Mouse (Mus musculus): Measurements from ENCODE around the gene Cacnb2. TPM values are rescaled to one million over a fixed set of nuclear protein-coding genes. Genes with fewer than 3 reads are reported as not detected.

Gene Cacnb2
- polyA plus RNA-seq, 1 experiment from 2014 or later, result 3.4 TPM

DNA sequence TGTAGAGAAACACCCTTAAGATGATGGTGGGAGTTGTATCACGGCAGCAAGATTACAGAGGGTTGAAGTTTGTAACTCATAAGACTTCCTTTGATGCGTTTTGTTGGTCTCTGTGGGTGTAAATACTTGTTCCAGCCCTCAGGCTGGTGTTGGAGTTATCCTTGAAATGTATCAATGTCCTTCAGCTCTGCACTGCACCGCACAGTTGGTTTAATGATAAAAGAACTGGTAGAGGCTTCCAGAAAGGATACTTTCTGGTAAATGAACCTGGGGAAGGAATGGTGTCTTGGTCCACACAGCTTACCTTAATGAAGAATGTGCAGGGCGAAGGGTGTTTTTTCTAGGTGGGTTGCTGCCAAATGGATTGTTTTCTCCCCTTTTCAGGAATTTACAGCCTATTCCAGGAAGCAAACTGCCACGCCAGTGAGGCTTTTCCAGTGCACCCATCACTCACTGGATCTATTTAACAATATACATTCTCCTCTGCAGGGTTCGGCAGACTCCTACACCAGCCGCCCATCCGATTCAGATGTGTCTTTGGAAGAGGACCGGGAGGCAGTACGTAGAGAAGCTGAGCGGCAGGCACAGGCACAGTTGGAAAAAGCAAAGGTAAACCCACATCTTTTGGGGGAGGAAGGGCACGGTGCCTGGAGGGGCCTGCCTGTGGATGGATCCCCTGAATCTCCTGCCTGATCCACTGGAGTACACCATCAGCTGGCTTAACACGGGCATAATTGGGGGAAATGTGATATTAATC lies 271.6 kb downstream of the Cacnb2 start:
- Histone ChIP-seq H3K9me3 (no peaks in the 10 kb centered on the region), H3K9ac (no peak overlapping the region), H3K36me3 (no peaks in the 10 kb centered on the region), H3K27me3 (no peaks in the 10 kb centered on the region), H3K4me1 (peaks cover 16% of the 10 kb centered on the region), H3K4me2 (replicated peaks) (peak overlapping the region; percentile 48), H3K27ac (no peak overlapping the region), H3K4me3 (no peak overlapping the region)
- no peak for ATAC-seq (ENCODE audit: insufficient number of reproducible peaks, insufficient read depth, low FRiP score, low TSS enrichment)
- 35% methylated on average over 13 of the region's 13 CpGs for WGBS

DNA sequence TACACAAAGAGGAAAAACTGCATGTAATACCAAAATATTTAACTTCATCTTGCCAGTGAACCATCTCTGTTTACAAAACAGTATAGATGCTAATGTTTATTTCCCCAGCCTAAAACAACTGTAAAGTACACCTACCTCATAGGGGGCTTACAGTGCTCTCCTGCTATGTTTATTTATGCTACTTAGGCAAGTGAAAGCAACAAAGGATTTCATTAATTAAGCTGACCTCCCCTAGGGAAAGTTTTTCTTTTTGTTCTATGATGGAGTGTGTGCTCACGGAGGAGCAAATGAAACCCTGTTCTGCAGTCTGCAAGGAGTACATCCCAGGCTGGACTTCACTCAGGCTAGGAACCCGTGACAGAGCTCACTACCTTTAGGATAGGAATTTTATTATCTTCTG lies 272.2 kb downstream of the Cacnb2 start:
- Histone ChIP-seq H3K9ac (no peak overlapping the region), H3K27ac (no peak overlapping the region), H3K4me2 (replicated peaks) (no peak overlapping the region), H3K4me1 (peaks cover 16% of the 10 kb centered on the region), H3K27me3 (no peaks in the 10 kb centered on the region), H3K4me3 (no peak overlapping the region), H3K9me3 (no peaks in the 10 kb centered on the region), H3K36me3 (no peaks in the 10 kb centered on the region)
- no peak for ATAC-seq (ENCODE audit: insufficient number of reproducible peaks, insufficient read depth, low FRiP score, low TSS enrichment)
- 42% methylated on average over 2 of the region's 2 CpGs for whole genome bisulfite sequencing

DNA sequence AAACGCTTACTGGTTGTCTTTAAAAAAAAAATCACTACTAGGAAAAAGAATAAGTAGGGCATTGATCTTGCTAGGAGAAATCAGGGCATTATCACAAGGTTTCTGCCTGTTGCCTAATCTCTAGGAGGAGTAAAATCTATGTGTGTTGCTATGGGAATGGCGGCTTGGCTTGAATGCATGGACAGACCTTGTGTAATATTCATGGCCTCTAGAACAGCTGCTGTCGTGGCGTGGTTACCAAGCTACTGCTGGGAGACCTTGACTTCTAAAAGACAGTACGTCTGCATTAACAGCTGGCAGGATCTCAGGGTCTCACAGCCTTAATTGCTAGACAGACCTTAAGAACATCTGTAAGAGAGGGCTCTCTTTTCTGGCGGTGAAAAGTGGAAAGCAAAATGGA lies 272.7 kb downstream of the Cacnb2 start:
- Histone ChIP-seq H3K36me3 (no peaks in the 10 kb centered on the region), H3K4me3 (no peak overlapping the region), H3K9ac (no peak overlapping the region), H3K4me1 (peaks cover 16% of the 10 kb centered on the region), H3K4me2 (replicated peaks) (no peak overlapping the region), H3K9me3 (no peaks in the 10 kb centered on the region), H3K27me3 (no peaks in the 10 kb centered on the region), H3K27ac (no peak overlapping the region)
- no peak for ATAC-seq (ENCODE audit: insufficient number of reproducible peaks, insufficient read depth, low FRiP score, low TSS enrichment)
- 73% methylated on average over 6 of the region's 6 CpGs for WGBS

DNA sequence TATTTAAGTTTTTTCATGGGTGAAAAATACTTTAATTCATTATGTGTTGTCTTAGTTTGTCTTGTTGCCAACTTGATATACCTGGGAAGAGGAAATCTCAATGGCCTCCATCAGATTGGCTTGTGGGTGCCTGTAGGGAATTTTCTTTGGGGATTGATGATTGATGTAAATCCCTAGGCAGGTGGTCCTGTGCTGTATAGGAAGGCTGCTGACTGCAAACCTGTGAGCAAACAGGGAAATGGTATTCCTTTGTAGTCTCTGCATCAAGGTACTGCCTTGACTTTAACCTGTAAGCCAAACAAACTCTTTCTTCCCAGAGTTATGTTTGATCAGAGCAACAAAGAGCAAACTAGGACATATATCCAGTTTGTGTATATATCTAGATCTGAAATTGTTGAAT lies 276.1 kb downstream of the Cacnb2 start:
- Histone ChIP-seq H3K9ac (no peak overlapping the region), H3K4me3 (no peak overlapping the region), H3K27ac (no peak overlapping the region), H3K27me3 (no peaks in the 10 kb centered on the region), H3K36me3 (no peaks in the 10 kb centered on the region), H3K4me2 (replicated peaks) (no peak overlapping the region), H3K9me3 (no peaks in the 10 kb centered on the region), H3K4me1 (peaks cover 11% of the 10 kb centered on the region)
- ATAC-seq (ENCODE audit: insufficient number of reproducible peaks, insufficient read depth, low FRiP score, low TSS enrichment), result no peak

DNA sequence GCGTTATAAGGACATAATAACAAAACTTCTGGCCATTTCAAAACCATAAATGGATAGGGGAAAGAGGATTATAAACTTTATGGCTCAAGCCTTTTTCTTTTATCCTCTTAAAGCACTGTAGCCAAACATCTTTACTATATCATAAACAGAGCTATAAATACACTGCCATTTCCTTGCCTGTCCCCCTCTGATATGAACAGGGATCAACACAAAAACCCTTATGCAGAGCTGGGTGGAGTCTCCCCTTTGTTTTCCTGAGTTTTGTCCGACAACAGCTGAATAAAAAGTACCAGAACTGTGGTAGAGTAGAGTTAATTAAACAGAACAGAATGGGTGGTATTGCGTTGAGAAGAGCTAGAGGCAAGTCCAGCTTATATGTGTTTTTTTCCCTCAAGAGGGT lies 280.6 kb downstream of the Cacnb2 start:
- 85% methylated on average over 3 of the region's 3 CpGs for WGBS
- Histone ChIP-seq H3K4me1 (no peaks in the 10 kb centered on the region), H3K4me2 (replicated peaks) (no peak overlapping the region), H3K27ac (no peak overlapping the region), H3K9ac (no peak overlapping the region), H3K27me3 (no peaks in the 10 kb centered on the region), H3K36me3 (no peaks in the 10 kb centered on the region), H3K9me3 (no peaks in the 10 kb centered on the region), H3K4me3 (no peak overlapping the region)
- no peak for ATAC-seq (ENCODE audit: insufficient number of reproducible peaks, insufficient read depth, low FRiP score, low TSS enrichment)

DNA sequence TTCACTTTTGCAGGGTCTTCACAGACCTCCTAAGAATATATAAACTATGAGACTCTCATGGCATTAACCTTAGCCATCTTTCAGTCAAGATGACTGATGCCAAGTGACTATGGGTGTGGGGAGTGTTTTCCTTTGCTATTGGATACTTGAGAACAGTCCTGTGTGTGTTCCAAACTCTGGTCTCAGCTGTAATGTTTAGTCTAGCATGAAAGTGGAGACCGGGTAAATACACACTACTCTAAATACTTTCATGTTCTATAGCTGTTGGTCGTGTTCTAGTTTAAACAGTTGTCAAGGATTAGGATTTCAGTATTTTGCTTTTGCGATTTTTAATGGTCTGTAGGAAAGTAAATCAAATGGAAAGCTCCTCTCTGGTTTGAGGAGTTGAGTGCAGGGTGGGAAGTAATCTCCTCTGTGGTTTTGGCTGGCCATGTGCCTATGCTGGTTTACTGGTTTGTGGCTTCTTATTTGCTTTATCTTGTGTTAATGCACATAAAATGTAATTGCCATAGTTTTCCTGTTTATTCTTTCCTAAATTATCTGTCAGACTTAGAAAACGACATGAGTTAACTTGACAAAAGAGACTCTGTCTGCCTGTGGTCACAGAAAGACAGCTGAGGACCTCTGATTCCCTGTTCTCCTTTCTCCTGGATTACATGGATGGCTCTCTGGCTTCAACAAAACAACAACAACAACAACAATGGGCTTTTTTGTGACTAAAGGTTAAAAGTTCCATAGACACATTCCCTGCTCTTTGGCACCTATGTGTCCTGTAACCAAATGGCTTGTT lies 285.7 kb downstream of the Cacnb2 start:
- Histone ChIP-seq H3K27ac (no peak overlapping the region), H3K4me3 (no peak overlapping the region), H3K9ac (no peak overlapping the region), H3K27me3 (no peaks in the 10 kb centered on the region), H3K4me1 (no peaks in the 10 kb centered on the region), H3K9me3 (no peaks in the 10 kb centered on the region), H3K36me3 (no peaks in the 10 kb centered on the region), H3K4me2 (replicated peaks) (no peak overlapping the region)
- peak; percentile 72 for ATAC-seq (ENCODE audit: insufficient number of reproducible peaks, insufficient read depth, low FRiP score, low TSS enrichment)
- 31% methylated on average over 4 of the region's 4 CpGs for WGBS

DNA sequence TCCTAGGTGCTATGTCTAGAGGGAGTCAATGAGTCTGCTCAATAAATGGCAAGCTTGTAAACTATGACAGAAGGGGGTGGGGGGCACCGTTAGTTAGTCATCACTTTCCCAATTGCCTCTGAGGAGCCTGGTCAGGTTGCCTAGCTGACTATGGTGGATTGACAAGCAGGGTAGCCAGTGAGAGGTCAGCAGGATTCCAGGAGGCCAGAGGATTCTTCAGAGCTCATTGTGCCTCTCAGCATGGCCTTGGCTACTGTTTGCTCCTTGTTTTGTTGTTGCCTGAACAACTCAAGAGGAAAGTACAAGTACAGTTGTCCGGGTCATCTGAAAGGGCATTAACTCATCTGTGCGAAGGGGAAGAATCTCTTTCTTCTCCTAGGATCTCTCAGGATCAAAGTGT lies 300.9 kb downstream of the Cacnb2 start:
- Histone ChIP-seq H3K4me2 (replicated peaks) (no peak overlapping the region), H3K27me3 (no peaks in the 10 kb centered on the region), H3K36me3 (no peaks in the 10 kb centered on the region), H3K27ac (no peak overlapping the region), H3K9ac (no peak overlapping the region), H3K4me3 (no peak overlapping the region), H3K4me1 (0 out of 2 replicates have a peak, but pooled peaks cover 6% of the 10 kb centered on the region), H3K9me3 (no peaks in the 10 kb centered on the region)
- no peak for ATAC-seq (ENCODE audit: insufficient number of reproducible peaks, insufficient read depth, low FRiP score, low TSS enrichment)
- WGBS, result 55% methylated on average over 3 of the region's 3 CpGs

DNA sequence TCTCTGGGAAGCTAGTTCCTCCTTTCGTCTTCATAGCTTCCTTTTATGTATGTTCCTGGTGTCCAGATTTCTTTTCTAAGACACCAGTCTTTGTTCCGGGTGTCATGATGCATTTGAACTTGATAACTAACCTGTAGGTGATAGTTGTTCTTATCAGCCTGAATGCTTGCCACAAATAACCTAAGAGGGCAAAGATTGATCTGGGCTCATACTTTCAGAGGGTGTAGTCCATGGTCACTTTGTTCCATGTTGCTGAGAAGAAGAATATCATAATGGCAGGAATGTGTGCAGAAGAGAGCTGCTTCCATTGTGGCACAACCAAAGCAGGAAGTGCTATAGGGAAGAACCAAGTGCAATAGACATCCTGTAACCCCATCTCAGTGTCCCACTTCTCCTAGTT lies 302.0 kb downstream of the Cacnb2 start:
- H3K36me3 ChIP-seq, result no peaks in the 10 kb centered on the region
- H3K4me1 ChIP-seq, result 0 out of 2 replicates have a peak, but pooled peaks cover 6% of the 10 kb centered on the region
- 86% methylated on average over 2 of the region's 2 CpGs for WGBS
- ATAC-seq (ENCODE audit: insufficient number of reproducible peaks, insufficient read depth, low FRiP score, low TSS enrichment), result no peak
- no peak overlapping the region for H3K27ac ChIP-seq
- no peak overlapping the region for H3K4me3 ChIP-seq
- H3K27me3 ChIP-seq, result no peaks in the 10 kb centered on the region
- no peak overlapping the region for H3K4me2 ChIP-seq (replicated peaks)
- no peaks in the 10 kb centered on the region for H3K9me3 ChIP-seq
- H3K9ac ChIP-seq, result no peak overlapping the region

DNA sequence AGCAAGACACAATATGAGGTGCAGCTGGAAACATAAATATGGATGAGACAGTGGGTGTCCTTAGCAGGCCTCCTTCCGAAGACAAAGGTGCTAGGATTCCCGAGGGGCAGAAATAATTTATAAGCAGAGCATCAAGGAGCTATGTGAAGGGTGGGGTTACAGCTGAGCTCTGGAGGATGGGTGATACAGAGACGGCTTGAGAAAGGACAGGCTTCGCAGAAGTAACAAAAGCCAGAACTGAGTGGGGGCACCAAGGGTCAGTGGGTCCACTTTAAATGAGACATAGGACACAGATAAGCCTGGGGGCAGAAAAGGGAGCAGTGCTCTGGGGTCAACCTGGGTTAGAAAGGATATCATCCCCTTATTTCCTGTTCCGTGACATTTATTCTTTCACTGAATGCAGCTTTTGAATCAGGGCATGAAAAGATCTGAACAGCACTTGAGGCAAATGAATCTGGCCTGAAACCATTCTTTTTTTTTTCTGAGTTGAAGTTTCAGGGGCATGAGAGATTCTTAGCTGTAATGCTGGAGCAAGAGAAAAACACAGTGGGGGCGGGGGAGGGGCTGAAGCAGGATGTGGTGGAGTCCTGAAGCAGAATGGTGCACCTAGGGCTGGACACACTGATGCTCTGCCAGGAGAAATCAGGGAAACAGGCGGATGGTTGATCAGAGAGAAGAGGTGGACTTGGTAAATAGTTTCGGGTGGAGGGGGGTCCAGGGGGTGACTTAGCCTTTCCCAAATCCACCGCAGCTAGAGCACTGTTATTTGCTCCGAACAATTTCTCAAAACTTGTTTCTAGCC lies 304.4 kb downstream of the Cacnb2 start:
- Histone ChIP-seq H3K9me3 (no peaks in the 10 kb centered on the region), H3K4me2 (replicated peaks) (no peak overlapping the region), H3K4me1 (0 out of 2 replicates have a peak, but pooled peaks cover 6% of the 10 kb centered on the region), H3K9ac (no peak overlapping the region), H3K36me3 (no peaks in the 10 kb centered on the region), H3K27me3 (no peaks in the 10 kb centered on the region), H3K4me3 (no peak overlapping the region), H3K27ac (no peak overlapping the region)
- ATAC-seq (ENCODE audit: insufficient number of reproducible peaks, insufficient read depth, low FRiP score, low TSS enrichment), result no peak
- WGBS, result 24% methylated on average over 10 of the region's 10 CpGs

DNA sequence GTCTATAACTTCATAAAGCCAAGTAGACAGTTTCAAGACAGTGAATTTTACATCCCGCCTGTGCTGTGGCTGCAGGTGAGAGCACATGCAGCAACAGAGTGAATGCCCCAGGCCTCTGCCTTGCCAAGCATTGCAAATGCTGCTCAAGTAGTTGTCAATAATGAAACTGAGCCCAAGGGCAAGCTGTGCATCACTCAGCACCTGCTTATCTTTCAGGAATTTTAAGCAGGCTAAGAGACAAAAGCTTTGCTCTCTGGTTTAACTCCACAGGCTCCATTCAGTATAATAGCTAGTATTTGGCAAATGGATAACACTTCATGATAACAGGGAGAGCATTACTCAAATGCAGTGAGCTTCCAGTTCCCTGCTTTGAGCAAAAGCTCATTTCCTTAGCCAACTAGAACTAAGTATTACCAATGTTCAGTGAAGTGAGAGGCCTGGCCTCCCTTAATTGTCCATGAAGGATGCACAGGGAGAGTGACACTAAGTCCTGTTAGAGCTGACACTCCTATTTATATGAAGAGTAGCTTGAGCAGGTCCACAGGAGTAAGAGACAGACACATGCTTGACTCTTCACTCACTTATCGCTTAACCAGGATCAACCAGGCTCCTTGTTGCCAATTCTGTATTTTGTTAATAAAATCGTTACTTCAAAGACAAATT lies 314.8 kb downstream of the Cacnb2 start:
- H3K4me1 ChIP-seq, result no peaks in the 10 kb centered on the region
- no peaks in the 10 kb centered on the region for H3K9me3 ChIP-seq
- H3K36me3 ChIP-seq, result no peaks in the 10 kb centered on the region
- H3K4me2 ChIP-seq (replicated peaks), result no peak overlapping the region
- WGBS, result 77% methylated on average over 3 of the region's 3 CpGs
- ATAC-seq (ENCODE audit: insufficient number of reproducible peaks, insufficient read depth, low FRiP score, low TSS enrichment), result no peak
- H3K9ac ChIP-seq, result no peak overlapping the region
- no peaks in the 10 kb centered on the region for H3K27me3 ChIP-seq
- H3K27ac ChIP-seq, result no peak overlapping the region
- no peak overlapping the region for H3K4me3 ChIP-seq

DNA sequence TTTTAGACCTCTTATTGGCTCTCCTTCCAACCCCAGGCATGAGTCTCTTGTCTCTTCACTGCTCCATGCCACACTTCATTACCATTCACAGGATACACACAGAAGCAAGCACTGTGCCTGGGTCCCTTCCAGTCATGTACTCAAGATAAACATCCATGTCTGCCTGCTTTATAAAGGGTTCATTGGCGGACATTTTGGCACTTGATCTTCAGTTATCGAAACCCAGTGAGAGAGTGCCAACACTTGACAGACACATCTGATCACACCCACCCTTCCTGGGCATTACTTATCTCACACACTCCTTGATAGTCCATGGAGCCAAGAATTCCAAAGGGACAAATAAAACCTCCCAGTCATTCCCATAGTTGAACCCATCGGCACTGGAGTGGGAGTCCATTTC lies 327.0 kb downstream of the Cacnb2 start:
- no peak overlapping the region for H3K27ac ChIP-seq
- ATAC-seq (ENCODE audit: insufficient number of reproducible peaks, insufficient read depth, low FRiP score, low TSS enrichment), result no peak
- H3K4me3 ChIP-seq, result no peak overlapping the region
- WGBS, result 96% methylated on average over 3 of the region's 3 CpGs
- H3K9ac ChIP-seq, result no peak overlapping the region
- no peaks in the 10 kb centered on the region for H3K27me3 ChIP-seq
- no peaks in the 10 kb centered on the region for H3K36me3 ChIP-seq
- no peak overlapping the region for H3K4me2 ChIP-seq (replicated peaks)
- H3K4me1 ChIP-seq, result no peaks in the 10 kb centered on the region
- H3K9me3 ChIP-seq, result no peaks in the 10 kb centered on the region

Data from embryonic facial prominence, embryonic 12.5 days (tissue).